Mouse (Mus musculus): ENCODE data around the gene Myh10.

Myh10 gene

DNA sequence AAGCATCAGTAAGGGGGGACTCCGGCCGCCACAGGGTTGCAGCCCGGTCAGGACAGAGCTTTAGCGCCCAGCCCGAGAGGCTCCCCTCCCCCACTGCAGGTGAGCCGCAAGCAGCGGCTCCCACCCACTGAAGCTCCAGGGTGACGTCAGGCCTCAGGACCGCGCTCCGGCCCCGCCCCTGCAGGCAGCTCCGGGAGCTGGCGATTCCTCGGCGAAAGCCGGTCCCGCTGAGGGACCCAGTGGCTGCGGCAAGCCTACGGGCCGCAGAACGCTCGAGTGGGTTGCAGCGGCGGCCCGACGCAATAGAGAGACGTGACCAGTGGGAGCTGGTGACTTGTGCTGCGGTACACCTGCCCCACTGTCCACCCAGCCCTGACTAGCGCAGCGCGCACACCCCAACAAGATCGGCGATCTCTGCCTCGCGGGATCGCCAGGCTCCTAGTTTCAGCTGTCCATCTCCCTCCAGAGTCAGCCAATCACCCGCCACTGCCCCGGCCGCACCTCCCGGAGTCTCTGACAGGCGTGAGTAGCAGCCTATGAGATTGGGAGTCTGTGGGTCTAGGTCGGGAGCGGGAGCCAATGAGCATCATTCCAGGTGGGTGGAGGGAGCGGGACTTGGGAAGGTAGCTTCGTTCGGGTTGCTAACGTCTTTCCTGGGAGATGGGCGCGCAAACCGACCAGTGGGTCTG lies at the start of gene Myh10:
Gene Myh10, plus strand, starts transcription at position 239 of the 689 bp plus-strand sequence.
- Histone ChIP-seq H3K36me3 (ENCODE audit: control insufficient read depth, insufficient read depth, low read length, poor library complexity, severe bottlenecking) (no peaks in the 10 kb centered on the region), H3K27me3 (ENCODE audit: control insufficient read depth, insufficient read depth, low read length, poor library complexity, severe bottlenecking) (no peaks in the 10 kb centered on the region; the same call in 1 of the 2 replicates)
- peak; percentile 90 for DNase-seq (ENCODE audit: low read depth, low spot score)

DNA sequence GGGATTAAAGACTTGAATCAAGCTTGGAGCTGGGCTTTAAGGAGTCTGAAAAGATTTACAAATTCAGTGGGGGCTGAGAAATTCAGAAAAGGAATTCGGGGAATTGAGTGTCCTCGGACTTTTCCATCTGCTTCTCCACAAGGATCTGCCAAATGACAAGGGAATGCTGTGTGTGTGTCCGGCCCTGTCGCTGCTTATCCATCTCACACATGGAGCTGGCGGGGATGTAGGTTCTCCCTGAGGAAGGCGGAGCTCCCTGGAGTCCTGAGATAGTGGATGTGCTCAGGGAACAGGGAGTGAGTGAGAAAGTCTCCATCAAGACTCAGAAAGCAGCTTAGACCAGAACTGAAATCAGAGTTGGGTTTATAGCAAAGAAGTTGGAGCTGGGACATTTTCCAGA lies 46.6 kb upstream of the Myh10 start:
- no peaks in the 10 kb centered on the region for H3K27me3 ChIP-seq (ENCODE audit: control insufficient read depth, insufficient read depth, low read length, poor library complexity, severe bottlenecking)
- DNase-seq (ENCODE audit: low read depth, low spot score) = no peak
- no peaks in the 10 kb centered on the region for H3K36me3 ChIP-seq (ENCODE audit: control insufficient read depth, insufficient read depth, low read length, poor library complexity, severe bottlenecking)

GRCm38 (mm10) chr11:68647808-68648207 lies 43.6 kb upstream of the Myh10 start:
- no peaks in the 10 kb centered on the region for H3K36me3 ChIP-seq (ENCODE audit: control insufficient read depth, insufficient read depth, low read length, poor library complexity, severe bottlenecking)
- DNase-seq (ENCODE audit: low read depth, low spot score) = no peak
- no peaks in the 10 kb centered on the region for H3K27me3 ChIP-seq (ENCODE audit: control insufficient read depth, insufficient read depth, low read length, poor library complexity, severe bottlenecking)

DNA sequence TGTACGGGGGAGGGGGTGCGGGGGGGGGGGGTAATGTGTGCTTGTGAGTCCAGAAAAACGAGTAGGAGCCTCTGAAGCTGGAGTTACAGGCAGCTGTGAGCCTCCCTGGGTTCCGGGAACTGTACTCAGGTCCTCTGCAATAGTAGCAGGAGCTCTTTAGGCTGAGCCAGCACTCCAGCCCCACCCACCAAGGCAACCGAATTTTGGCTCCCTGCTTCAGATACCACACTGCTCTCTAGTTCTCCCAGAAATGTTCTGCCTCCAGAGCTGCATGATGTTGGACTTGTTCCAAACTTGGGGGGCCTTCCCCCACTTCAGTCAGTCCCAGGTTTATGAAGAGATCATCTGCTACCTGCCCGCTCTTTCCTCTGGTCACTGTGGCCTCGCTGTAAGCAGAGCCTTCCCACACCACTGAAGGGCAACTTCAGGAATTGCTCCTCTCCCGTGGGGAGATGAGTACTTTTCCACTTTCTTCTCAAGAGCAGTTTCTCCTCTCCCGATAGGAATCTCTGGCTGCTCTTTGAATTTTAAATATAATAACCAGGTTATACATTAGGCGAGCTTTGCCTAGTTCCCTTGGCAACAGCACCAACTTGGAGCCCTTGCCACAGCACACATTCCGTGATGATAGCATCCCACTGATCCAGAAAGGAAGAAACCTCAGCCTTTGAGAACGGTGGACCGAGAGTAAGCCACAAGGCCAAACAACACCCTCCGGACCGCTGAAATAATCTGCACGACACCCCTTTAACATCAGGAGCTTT lies 42.8 kb upstream of the Myh10 start:
- Histone ChIP-seq H3K27me3 (ENCODE audit: control insufficient read depth, insufficient read depth, low read length, poor library complexity, severe bottlenecking) (no peaks in the 10 kb centered on the region), H3K36me3 (ENCODE audit: control insufficient read depth, insufficient read depth, low read length, poor library complexity, severe bottlenecking) (no peaks in the 10 kb centered on the region)
- no peak for DNase-seq (ENCODE audit: low read depth, low spot score)

DNA sequence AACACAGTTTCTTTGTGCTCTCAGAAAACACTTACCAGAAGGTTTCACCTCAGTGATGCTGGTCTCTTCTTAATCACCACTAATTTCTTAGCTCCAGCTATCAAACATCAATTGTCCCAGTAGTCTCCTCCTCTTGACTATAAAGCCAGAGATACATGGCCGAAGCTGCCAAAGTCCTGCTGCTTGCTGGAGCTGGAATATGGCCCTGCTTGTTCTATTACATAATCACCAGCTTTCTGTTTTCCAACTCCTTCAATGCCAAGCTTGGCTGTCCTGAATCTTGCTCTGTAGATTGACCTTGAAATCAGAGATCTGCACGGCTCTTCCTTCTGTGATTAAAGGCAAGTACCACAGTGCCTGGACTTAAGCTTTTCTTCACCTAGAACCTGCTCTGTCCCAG lies 39.8 kb upstream of the Myh10 start:
- Histone ChIP-seq H3K27me3 (ENCODE audit: control insufficient read depth, insufficient read depth, low read length, poor library complexity, severe bottlenecking) (no peaks in the 10 kb centered on the region), H3K36me3 (ENCODE audit: control insufficient read depth, insufficient read depth, low read length, poor library complexity, severe bottlenecking) (no peaks in the 10 kb centered on the region)
- no peak for DNase-seq (ENCODE audit: low read depth, low spot score)

- Histone ChIP-seq H3K27me3 (ENCODE audit: control insufficient read depth, insufficient read depth, low read length, poor library complexity, severe bottlenecking) (no peaks in the 10 kb centered on the region), H3K36me3 (ENCODE audit: control insufficient read depth, insufficient read depth, low read length, poor library complexity, severe bottlenecking) (no peaks in the 10 kb centered on the region)
- DNase-seq (ENCODE audit: low read depth, low spot score) = no peak
Observed at GRCm38 (mm10) chr11:68655524-68655923, 35.8 kb upstream of the Myh10 start.

- H3K27me3 ChIP-seq (ENCODE audit: control insufficient read depth, insufficient read depth, low read length, poor library complexity, severe bottlenecking) = no peaks in the 10 kb centered on the region
- no peaks in the 10 kb centered on the region for H3K36me3 ChIP-seq (ENCODE audit: control insufficient read depth, insufficient read depth, low read length, poor library complexity, severe bottlenecking)
- no peak for DNase-seq (ENCODE audit: low read depth, low spot score)
Observed at GRCm38 (mm10) chr11:68656887-68657685, 34.3 kb upstream of the Myh10 start.

DNA sequence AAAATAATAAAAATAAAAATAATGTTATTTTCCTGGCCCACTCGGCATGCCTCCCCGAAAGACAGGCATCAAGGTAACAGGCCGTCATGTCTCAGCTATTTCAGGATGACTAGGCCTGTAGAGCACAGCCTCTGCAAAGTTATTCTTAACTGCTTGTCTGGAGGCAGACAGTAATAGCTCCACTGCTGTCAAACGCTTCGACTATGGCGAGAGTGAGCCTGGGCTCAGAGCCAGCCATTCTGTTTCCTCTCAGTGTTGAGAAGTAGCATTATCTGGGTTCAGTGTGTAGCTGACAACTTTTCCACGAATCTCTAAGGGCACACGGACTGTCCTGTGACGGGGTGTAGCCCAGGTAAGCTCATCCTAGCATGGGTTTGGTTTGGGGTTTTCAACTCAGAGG lies 33.5 kb upstream of the Myh10 start:
- no peaks in the 10 kb centered on the region for H3K36me3 ChIP-seq (ENCODE audit: control insufficient read depth, insufficient read depth, low read length, poor library complexity, severe bottlenecking)
- no peak for DNase-seq (ENCODE audit: low read depth, low spot score)
- H3K27me3 ChIP-seq (ENCODE audit: control insufficient read depth, insufficient read depth, low read length, poor library complexity, severe bottlenecking) = no peaks in the 10 kb centered on the region

- Histone ChIP-seq H3K27me3 (ENCODE audit: control insufficient read depth, insufficient read depth, low read length, poor library complexity, severe bottlenecking) (no peaks in the 10 kb centered on the region), H3K36me3 (ENCODE audit: control insufficient read depth, insufficient read depth, low read length, poor library complexity, severe bottlenecking) (no peaks in the 10 kb centered on the region)
- DNase-seq (ENCODE audit: low read depth, low spot score) = no peak
Observed at GRCm38 (mm10) chr11:68665331-68665730, 26.0 kb upstream of the Myh10 start.

GRCm38 (mm10) chr11:68666210-68666609 lies 25.1 kb upstream of the Myh10 start:
- no peaks in the 10 kb centered on the region for H3K27me3 ChIP-seq (ENCODE audit: control insufficient read depth, insufficient read depth, low read length, poor library complexity, severe bottlenecking)
- DNase-seq (ENCODE audit: low read depth, low spot score) = no peak
- H3K36me3 ChIP-seq (ENCODE audit: control insufficient read depth, insufficient read depth, low read length, poor library complexity, severe bottlenecking) = no peaks in the 10 kb centered on the region

GRCm38 (mm10) chr11:68672270-68672970 lies 18.9 kb upstream of the Myh10 start:
- no peaks in the 10 kb centered on the region for H3K36me3 ChIP-seq (ENCODE audit: control insufficient read depth, insufficient read depth, low read length, poor library complexity, severe bottlenecking)
- no peak for DNase-seq (ENCODE audit: low read depth, low spot score)
- H3K27me3 ChIP-seq (ENCODE audit: control insufficient read depth, insufficient read depth, low read length, poor library complexity, severe bottlenecking) = no peaks in the 10 kb centered on the region

- Histone ChIP-seq H3K36me3 (ENCODE audit: control insufficient read depth, insufficient read depth, low read length, poor library complexity, severe bottlenecking) (no peaks in the 10 kb centered on the region), H3K27me3 (ENCODE audit: control insufficient read depth, insufficient read depth, low read length, poor library complexity, severe bottlenecking) (no peaks in the 10 kb centered on the region)
- no peak for DNase-seq (ENCODE audit: low read depth, low spot score)
Observed at GRCm38 (mm10) chr11:68674071-68674470, 17.3 kb upstream of the Myh10 start.

DNA sequence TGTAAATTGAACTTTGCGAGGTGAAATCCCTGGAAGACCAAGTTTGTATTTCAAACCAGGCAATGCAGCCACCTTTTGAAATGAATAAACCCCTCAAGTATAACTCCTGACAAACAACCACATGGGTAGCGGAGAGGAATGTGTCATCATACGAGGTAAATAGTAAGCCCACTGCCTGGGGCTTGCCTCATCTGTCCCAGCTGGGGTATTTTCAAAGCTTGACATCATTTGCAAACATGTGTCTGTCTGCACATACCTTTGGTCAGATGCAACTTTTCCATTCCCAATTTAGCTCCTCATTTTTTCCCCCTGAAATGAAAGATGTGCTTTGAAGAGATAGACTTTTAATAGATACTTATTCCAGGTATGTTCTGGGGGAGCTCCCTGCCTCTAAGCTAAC lies 16.7 kb upstream of the Myh10 start:
- Histone ChIP-seq H3K36me3 (ENCODE audit: control insufficient read depth, insufficient read depth, low read length, poor library complexity, severe bottlenecking) (no peaks in the 10 kb centered on the region), H3K27me3 (ENCODE audit: control insufficient read depth, insufficient read depth, low read length, poor library complexity, severe bottlenecking) (no peaks in the 10 kb centered on the region)
- no peak for DNase-seq (ENCODE audit: low read depth, low spot score)

DNA sequence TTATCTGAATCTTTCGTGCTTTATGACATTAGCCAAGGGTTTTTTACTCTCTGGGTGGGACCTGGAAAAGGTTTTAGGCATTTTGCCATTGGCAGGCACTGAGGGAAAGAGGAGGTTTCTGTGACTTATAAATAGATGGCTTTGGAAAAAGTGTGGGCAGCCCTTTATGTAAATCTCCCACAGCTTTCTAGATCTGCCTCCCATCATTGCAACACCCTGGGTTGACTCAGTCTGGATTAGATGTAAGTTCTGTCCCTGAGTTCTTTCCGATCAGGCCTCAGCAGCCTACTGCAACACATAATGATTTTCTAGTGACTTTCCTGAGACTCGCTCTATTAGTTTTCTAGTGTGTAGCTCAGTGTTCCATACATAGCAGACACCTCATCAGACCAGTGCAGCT lies 16.1 kb upstream of the Myh10 start:
- no peaks in the 10 kb centered on the region for H3K27me3 ChIP-seq (ENCODE audit: control insufficient read depth, insufficient read depth, low read length, poor library complexity, severe bottlenecking)
- no peak for DNase-seq (ENCODE audit: low read depth, low spot score)
- H3K36me3 ChIP-seq (ENCODE audit: control insufficient read depth, insufficient read depth, low read length, poor library complexity, severe bottlenecking) = no peaks in the 10 kb centered on the region
